Mouse (Mus musculus) layer of hippocampus, postnatal 10 days (tissue): ENCODE measurements around the gene Ddx42. TPM values are rescaled to one million over a fixed set of nuclear protein-coding genes. Genes with fewer than 3 reads are reported as not detected.
"Not testable (repeated sequence)": the region's sequence is repeated elsewhere in the genome, so short reads cannot be mapped to it uniquely, and the experiment has no call there.

Experiments used
- DNase-seq, 2 experiments: peaks; one replicate each; pipeline ENCODE4 v3.0.0; 2021; ENCODE audit warnings: low spot score in 2 of 2
- long read RNA-seq: library from polyadenylated mRNA; stranded (forward); transcript quantifications from one replicate; pipeline ENCODE4 v2.0.0, GENCODE M21; 2023
- total RNA-seq, 2 experiments: library from RNA; stranded (reverse); gene quantifications; 2 replicates each; pipeline ENCODE4 v1.2.3; 2021

Gene Ddx42
- total RNA-seq, result 10 to 100 TPM; 70.6 to 80.4 TPM
- long read RNA-seq, full-length matches to known transcripts, result 21 of 36 reads
- long read RNA-seq, partial matches to known transcripts, result 12 of 36 reads
- long read RNA-seq, other reads (novel, unspliced or antisense), result 3 of 36 reads

DNA sequence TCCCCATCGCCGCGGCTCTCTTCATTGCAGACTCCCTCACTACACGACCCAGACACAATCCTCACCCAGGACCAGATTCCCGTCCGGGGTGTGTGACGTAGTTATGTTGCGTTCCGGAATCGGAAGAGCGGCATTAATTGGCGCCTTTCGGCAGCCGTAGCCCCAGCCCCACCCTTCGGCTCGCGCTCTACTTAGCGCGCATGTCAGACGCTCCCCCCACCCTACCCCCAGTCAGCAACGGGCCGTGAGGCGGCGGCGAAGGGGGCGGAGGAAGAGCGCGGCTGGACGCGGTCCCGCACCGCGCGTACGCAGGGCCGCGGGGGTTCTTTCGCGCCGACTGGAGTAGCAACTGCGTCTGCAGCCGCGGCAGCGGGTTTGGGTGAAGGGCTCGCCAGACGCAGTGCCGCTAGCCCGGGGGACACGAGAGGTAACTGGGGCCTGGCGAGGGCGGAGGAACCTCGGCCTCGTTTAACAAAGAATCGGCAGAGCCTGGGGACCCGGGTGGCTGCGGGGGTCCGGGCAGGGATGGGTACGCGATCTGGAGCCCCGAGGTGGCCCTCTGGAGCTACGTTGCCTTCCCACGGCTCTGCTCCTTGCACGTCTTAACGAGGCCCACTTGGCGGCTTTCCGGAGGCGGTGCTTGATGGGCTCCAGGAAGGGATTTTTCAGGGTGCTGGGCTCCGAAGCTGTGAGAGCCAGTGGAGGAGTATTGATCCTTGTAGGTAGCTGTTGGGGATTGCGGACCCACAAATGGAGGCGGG lies at the start of gene Ddx42:
TSS of gene Ddx42 (plus strand) at position 197 of the 761 bp plus-strand sequence.
- peak; percentile 85 to 89 for DNase-seq

DNA sequence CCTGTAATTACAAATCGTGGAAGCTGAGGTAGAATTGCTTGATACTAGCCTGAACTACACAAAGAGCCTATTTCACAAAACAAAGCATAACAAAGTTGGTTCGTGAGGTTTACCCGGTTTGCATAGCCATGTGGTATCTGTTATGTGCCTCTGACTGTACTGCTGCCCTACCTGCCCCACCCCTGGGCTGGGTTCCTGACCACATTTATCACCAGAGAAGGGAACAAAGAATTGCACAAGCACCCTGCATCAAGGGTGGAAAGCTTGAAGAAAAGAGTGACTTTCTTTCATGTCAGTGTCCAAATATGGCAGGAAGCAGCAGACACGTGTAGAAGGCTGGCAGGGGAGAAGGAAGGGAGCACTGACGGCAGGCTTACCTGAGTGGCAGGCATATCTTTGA lies 49.3 kb upstream of the Ddx42 start:
- no peak for DNase-seq

- no peak for DNase-seq
These were observed 45.9 kb upstream of the Ddx42 start for GRCm38 (mm10) chr11:106170807-106171206.

GRCm38 (mm10) chr11:106173228-106173627 lies 43.5 kb upstream of the Ddx42 start:
- no peak for DNase-seq

GRCm38 (mm10) chr11:106174372-106174771 lies 42.4 kb upstream of the Ddx42 start:
- DNase-seq, result no peak

- DNase-seq, result no peak
These were observed 41.6 kb upstream of the Ddx42 start for GRCm38 (mm10) chr11:106175081-106175480.

DNA sequence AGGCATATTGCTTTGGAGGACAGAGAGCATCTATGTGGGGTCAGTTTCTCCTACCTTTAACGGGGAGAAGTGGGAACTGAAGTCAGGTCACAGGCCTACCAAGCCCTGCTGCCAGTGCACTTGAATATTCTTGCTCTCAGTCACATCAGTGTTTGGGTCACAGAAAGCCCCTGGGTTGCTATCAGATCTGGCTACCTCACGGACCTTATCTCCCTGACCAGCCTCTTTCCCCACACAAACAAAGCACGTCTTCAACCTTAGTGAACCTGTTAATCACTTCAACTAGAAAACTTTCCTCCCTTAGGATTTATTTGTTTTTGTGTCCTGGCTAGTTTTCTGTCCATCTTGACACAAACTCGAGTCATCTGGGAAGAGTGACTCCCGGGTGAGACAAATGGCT lies 40.4 kb upstream of the Ddx42 start:
- no peak for DNase-seq

GRCm38 (mm10) chr11:106178036-106178782 lies 38.5 kb upstream of the Ddx42 start:
- DNase-seq, result no peak

- no peak for DNase-seq
These were observed 36.8 kb upstream of the Ddx42 start for GRCm38 (mm10) chr11:106179711-106180448.

DNA sequence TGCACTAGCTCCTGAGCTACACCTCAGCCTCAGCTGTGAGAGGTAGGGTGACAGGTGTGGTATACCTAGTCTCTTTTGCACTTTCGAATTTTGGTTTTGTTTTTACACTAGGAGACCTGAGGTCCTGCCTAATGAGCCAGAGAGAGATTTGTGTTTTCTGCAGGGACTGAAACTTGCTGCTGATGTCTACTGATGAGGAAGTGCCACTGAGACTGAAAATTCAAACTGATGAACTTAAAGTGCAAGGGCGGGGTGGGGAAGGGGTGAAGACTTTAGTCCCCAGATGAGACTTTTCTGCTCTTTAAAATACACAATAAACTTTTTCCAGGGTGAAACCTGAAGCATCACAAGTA lies 36.3 kb upstream of the Ddx42 start:
- DNase-seq, result no peak

GRCm38 (mm10) chr11:106187326-106187725 lies 29.4 kb upstream of the Ddx42 start:
- DNase-seq, result no peak

- DNase-seq, result no peak
These were observed 25.0 kb upstream of the Ddx42 start for GRCm38 (mm10) chr11:106191716-106192115.

DNA sequence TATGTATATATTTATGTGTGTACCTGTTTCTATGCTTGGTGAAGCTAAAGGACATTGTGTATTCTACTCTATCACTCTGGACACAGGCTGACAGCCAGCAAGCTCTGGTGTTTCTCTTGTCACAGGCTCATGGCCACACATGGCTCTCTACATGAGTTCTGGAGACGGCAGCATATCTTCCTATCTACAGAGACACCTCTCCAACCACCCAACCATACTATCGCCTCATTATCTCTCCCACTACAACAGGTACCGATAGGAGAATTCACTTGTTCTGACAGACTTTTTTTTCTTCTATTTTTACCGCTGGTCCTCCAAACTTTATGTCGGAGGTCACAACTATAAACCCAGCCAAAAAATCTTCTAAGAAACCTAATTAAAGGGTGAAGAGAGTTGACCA lies 24.5 kb upstream of the Ddx42 start:
- no peak for DNase-seq

GRCm38 (mm10) chr11:106192657-106193370 lies 23.9 kb upstream of the Ddx42 start:
- no peak for DNase-seq

DNA sequence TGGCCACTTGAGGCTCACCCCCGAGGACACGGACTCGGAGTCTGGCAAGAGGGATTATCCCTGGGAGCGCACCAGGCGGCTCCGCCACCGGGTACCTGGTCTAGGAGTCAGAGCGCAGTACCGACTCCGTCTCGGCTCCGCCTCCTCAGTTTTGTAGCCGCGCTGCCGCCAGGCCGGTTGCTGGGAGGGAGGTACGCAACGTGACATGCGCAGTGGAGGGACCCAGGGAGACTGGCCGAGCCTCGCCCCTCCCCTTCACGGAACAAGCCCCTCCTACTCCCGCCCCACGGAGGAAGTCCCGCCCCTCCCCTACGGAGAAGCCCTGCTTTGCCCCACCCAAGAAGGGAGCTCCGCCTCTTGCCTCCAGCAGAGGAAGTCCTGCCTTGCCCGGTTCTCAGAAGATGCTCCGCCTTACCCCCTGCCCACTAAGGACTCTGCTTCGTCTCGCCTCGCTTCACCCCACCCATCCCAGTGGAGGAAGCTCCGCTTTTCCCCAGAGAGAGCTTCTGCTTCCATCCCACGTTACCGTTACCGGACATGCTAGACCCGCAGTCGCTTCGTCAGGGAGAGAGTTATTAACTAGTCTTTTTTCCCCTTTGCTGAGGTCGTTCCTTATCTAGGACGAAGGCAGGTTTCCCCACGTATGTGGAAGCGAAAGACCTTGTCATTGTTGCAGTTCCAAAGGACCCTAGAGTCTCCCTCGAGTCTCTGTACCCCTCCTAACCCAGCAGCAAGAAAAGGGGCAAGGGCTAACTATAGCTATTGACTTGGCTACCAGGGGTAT lies 23.2 kb upstream of the Ddx42 start:
- DNase-seq, result peak; percentile 95 to 97

- no peak for DNase-seq
These were observed 22.6 kb upstream of the Ddx42 start for GRCm38 (mm10) chr11:106194155-106194541.

DNA sequence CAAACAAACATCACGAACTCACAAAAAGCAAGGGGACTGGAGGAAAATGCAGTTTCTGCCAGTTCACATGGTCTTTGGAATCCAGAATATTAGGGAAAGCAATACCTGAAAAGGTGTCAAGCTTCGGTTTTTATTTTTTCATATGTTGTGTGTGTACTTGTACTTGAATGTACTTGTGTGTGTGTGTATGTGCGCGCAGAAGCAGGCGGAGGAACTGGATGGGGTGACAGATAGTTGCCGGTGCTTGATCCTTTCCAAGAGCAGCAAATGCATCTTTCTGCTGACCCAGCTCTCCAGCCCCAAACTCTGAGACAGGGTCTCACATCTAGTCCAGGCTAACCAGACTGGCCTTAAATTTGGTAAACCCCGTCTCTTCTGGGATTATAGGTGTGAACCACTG lies 21.8 kb upstream of the Ddx42 start:
- DNase-seq, result no peak

DNA sequence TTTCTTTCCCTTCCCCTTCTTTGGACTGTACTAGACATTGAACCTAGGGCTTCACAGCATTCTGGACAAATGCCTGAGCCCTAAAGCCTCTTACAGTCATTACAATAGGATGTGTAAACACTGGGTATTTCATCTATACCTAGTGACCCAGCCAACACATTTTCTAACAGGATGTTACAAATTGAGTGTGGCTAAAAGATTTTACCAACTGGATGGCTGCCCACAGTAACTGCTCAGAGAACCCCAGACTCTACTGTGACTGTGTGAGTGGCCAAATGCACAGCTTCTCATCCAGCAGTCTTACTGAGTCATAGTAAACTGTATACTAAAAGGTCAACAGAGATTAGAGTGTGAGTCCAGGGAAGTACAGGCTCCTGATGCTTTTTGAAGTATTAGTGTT lies 21.4 kb upstream of the Ddx42 start:
- no peak for DNase-seq

- no peak for DNase-seq
These were observed 18.4 kb upstream of the Ddx42 start for GRCm38 (mm10) chr11:106198277-106198676.

DNA sequence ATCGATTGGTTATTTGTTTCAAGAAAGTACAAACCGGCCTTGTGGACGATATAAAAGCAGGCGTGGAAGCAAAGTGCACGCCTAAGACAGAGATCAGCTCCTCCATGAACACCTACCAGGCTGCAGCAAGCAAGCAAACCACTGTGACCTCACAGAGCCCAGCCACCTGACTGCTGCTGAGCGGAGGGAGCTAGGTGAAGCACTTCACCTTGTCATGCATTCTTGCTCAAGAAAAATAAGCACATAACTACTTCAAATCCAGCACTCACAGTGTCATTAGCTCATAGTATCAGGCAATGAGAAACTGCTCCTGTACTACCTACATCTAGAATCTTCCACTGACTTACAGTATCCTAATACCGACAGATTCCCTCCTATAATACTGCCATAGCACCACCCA lies 16.7 kb upstream of the Ddx42 start:
- DNase-seq, result not testable (repeated sequence)
